Mouse (Mus musculus) Patski (cell line): Measurements from ENCODE around the gene Naglu. TPM values are rescaled to one million over a fixed set of nuclear protein-coding genes. Genes with fewer than 3 reads are reported as not detected.
A peak's percentile ranks its signal among the peaks of the same experiment; 100 is the strongest.
"Not testable (repeated sequence)": the region's sequence is repeated elsewhere in the genome, so short reads cannot be mapped to it uniquely, and the experiment has no call there.

ENCODE experiments used
- ATAC-seq: fragments of 100-300 bp; one replicate; pipeline ENCODE4 v1.8.0; 2021
- CTCF ChIA-PET: fragments of 350-600 bp; sonication (Branson Sonifier 250); formaldehyde crosslinking; loops from one replicate; lab custom pipeline; 2022; ENCODE audit warnings: inconsistent platforms; lab: Charles Lee
- POLR2A ChIA-PET: fragments of 350-600 bp; sonication (Branson Sonifier 250); formaldehyde crosslinking; loops from one replicate; lab custom pipeline; 2022; ENCODE audit warnings: antibody characterized with exemption, inconsistent platforms; lab: Charles Lee
- DNase-seq: peaks from one replicate; pipeline ENCODE4 v3.0.0-alpha.2; 2011; ENCODE audit warnings: low read depth, low spot score
- H3K27me3 ChIP-seq: fragments of 371-371 bp; one replicate; pipeline ENCODE4 v1.5.1; 2021
- CTCF ChIP-seq: fragments of 100-300 bp; IDR thresholded peaks from one replicate; pipeline ENCODE4 v1.5.1; 2021
- in situ Hi-C: fragments of 300-500 bp; cut with MboI; formaldehyde crosslinking; loops from 3 replicates; pipeline ENCODE4 v1.11.1; 2018; ENCODE audit warnings: low pct_unique_long_range_greater_than_20kb, mixed read lengths
- polyA plus RNA-seq: library from polyadenylated mRNA; unstranded; gene quantifications from one replicate; pipeline ENCODE4 v1.2.3, GENCODE M21; 2021

Naglu gene
- polyA plus RNA-seq, 1 experiment from 2014 or later, result 46.4 TPM

GRCm38 (mm10) chr11:101111178-101111577, 41.4 kb downstream of the Naglu start:
- in situ Hi-C loops, result no loop called here
- H3K27me3 ChIP-seq, result no peaks in the 10 kb centered on the region
- DNase-seq (no peak), ATAC-seq (no peak)
- no peak for TF ChIP-seq CTCF
- ChIA-PET CTCF (interaction anchor here (0.6 kb wide), 1 partner anchor 316 kb away, joined by 3 read pairs; no protein-coding TSS in a partner anchor), POLR2A (interaction anchor here (1.1 kb wide), 1 partner anchor 23 kb away, joined by 4 read pairs; no protein-coding TSS in a partner anchor)

- in situ Hi-C loops, result no loop called here
- POLR2A ChIA-PET, result no interaction called here
Measured at GRCm38 (mm10) chr11:101112186-101112585, 42.4 kb downstream of the Naglu start.

GRCm38 (mm10) chr11:101115564-101115963, 45.8 kb downstream of the Naglu start:
- no peak for TF ChIP-seq CTCF
- CTCF ChIA-PET, result no interaction called here
- ATAC-seq (no peak), DNase-seq (no peak)
- POLR2A ChIA-PET, result interaction anchor here (1.2 kb wide), 1 partner anchor 11 kb away, joined by 3 read pairs; no protein-coding TSS in a partner anchor
- no peaks in the 10 kb centered on the region for H3K27me3 ChIP-seq
- in situ Hi-C loops, result no loop called here

More at GRCm38 (mm10) chr11:101112186-101112585, 42.4 kb downstream of the Naglu start:
- no peaks in the 10 kb centered on the region for H3K27me3 ChIP-seq
- CTCF ChIA-PET, result no interaction called here
- TF ChIP-seq CTCF, result no peak
- no peak for DNase-seq
- no peak for ATAC-seq

GRCm38 (mm10) chr11:101118105-101118504, 48.3 kb downstream of the Naglu start:
- no peaks in the 10 kb centered on the region for H3K27me3 ChIP-seq
- ChIA-PET POLR2A (interaction anchor here (0.7 to 2.2 kb wide), 3 partner anchors 23 to 54 kb away, joined by 4 to 8 read pairs (median 4); partner anchors contain the start of genes Plekhh3 and Psmc3ip), CTCF (interaction anchor here (1.2 to 1.6 kb wide), 5 partner anchors 13 to 56 kb away, joined by 3 to 4 read pairs (median 3); partner anchors contain the start of gene Psmc3ip)
- ATAC-seq (no peak), DNase-seq (no peak)
- in situ Hi-C loops, result no loop called here
- no peak for TF ChIP-seq CTCF

- TF ChIP-seq CTCF, result no peak
- ChIA-PET POLR2A (interaction anchor here (0.6 to 2.2 kb wide), 6 partner anchors 11 to 197 kb away, joined by 3 to 8 read pairs (median 4); partner anchors contain the start of genes Mlx, Plekhh3, Psmc3ip and Psme3), CTCF (interaction anchor here (1.2 to 1.6 kb wide), 3 partner anchors 14 to 55 kb away, joined by 3 to 5 read pairs (median 4); no protein-coding TSS in a partner anchor)
- in situ Hi-C loops, result no loop called here
- ATAC-seq, result peak; percentile 21
- DNase-seq, result no peak
- H3K27me3 ChIP-seq, result no peaks in the 10 kb centered on the region
Measured at GRCm38 (mm10) chr11:101119131-101119760, 49.4 kb downstream of the Naglu start.

GRCm38 (mm10) chr11:101119761-101120544, 50.1 kb downstream of the Naglu start, which contains the start of the genes Retreg3 and Tubg1:
Gene Retreg3, minus strand, starts transcription at chr11:101119893.
Gene Tubg1, plus strand, starts transcription at chr11:101119938.
- CTCF ChIA-PET, result interaction anchor here (1.6 to 2.6 kb wide), 3 partner anchors 14 to 55 kb away, joined by 4 to 5 read pairs (median 5); partner anchors contain the start of gene Ccr10
- POLR2A ChIA-PET, result interaction anchor here (0.6 to 2.2 kb wide), 7 partner anchors 11 to 196 kb away, joined by 3 to 8 read pairs (median 4); partner anchors contain the start of genes Mlx, Plekhh3, Psmc3ip and Psme3
- TF ChIP-seq CTCF, result no peak
- in situ Hi-C loops, result no loop called here
- peak; percentile 82 for ATAC-seq
- peak; percentile 97 for DNase-seq
- no peaks in the 10 kb centered on the region for H3K27me3 ChIP-seq

- H3K27me3 ChIP-seq, result no peaks in the 10 kb centered on the region
- TF ChIP-seq CTCF, result no peak
- POLR2A ChIA-PET, result interaction anchor here (0.6 kb wide), 1 partner anchor 147 kb away, joined by 3 read pairs; no protein-coding TSS in a partner anchor
- in situ Hi-C loops, result no loop called here
- no peak for DNase-seq
- peak; percentile 4 for ATAC-seq
- CTCF ChIA-PET, result interaction anchor here (1.6 to 2.6 kb wide), 3 partner anchors 15 to 55 kb away, joined by 4 to 5 read pairs (median 5); partner anchors contain the start of gene Ccr10
Measured at GRCm38 (mm10) chr11:101120545-101121188, 50.9 kb downstream of the Naglu start.

- H3K27me3 ChIP-seq, DNase-seq, ATAC-seq, in situ Hi-C loops, CTCF ChIA-PET, POLR2A ChIA-PET: not testable (repeated sequence)
Measured at GRCm38 (mm10) chr11:101124494-101124893, 54.7 kb downstream of the Naglu start.

GRCm38 (mm10) chr11:101125008-101125407, 55.2 kb downstream of the Naglu start:
- in situ Hi-C loops, ATAC-seq, DNase-seq, CTCF ChIA-PET, H3K27me3 ChIP-seq, POLR2A ChIA-PET: not testable (repeated sequence)
